Mouse (Mus musculus) heart, postnatal 10 days (tissue): Measurements from ENCODE around the gene Phactr2. TPM values are rescaled to one million over a fixed set of nuclear protein-coding genes. Genes with fewer than 3 reads are reported as not detected.

ENCODE experiments used
- DNase-seq, 2 experiments: peaks; one replicate each; pipeline ENCODE4 v3.0.0; 2021
- intact Hi-C: fragments of 180-260 bp; cut with DNase I; formaldehyde crosslinking; loops from one replicate; pipeline ENCODE4 v1.15.1; 2025
- total RNA-seq, 2 experiments: library from RNA; stranded (reverse); gene quantifications; 2 replicates each; pipeline ENCODE4 v1.2.3; 2021

Phactr2 gene
- total RNA-seq, 2 experiments from 2014 or later: 57.3 to 63.5 TPM

GRCm38 (mm10) chr10:13412202-13412923, 61.8 kb downstream of the Phactr2 start:
- DNase-seq: peak; percentile 73 to 86
- intact Hi-C loops: no loop called here

GRCm38 (mm10) chr10:13411056-13411455, 63.2 kb downstream of the Phactr2 start:
- intact Hi-C loops: no loop called here
- DNase-seq: no peak

GRCm38 (mm10) chr10:13401971-13402370, 72.2 kb downstream of the Phactr2 start:
- intact Hi-C loops: no loop called here
- DNase-seq: no peak

GRCm38 (mm10) chr10:13395753-13396152, 78.5 kb downstream of the Phactr2 start:
- no peak for DNase-seq
- intact Hi-C loops: no loop called here

GRCm38 (mm10) chr10:13394000-13394399, 80.2 kb downstream of the Phactr2 start:
- DNase-seq: no peak
- intact Hi-C loops: no loop called here

- intact Hi-C loops: no loop called here
- peak; percentile 42 to 45 for DNase-seq
Observed at GRCm38 (mm10) chr10:13388116-13388922, 85.9 kb downstream of the Phactr2 start.

GRCm38 (mm10) chr10:13384866-13385265, 89.3 kb downstream of the Phactr2 start:
- intact Hi-C loops: no loop called here

GRCm38 (mm10) chr10:13377895-13378294, 96.3 kb downstream of the Phactr2 start:
- DNase-seq: no peak
- intact Hi-C loops: no loop called here

More at GRCm38 (mm10) chr10:13384866-13385265, 89.3 kb downstream of the Phactr2 start:
- no peak for DNase-seq

- intact Hi-C loops: no loop called here
- DNase-seq: no peak
Observed at GRCm38 (mm10) chr10:13376428-13377260, 97.6 kb downstream of the Phactr2 start.

- intact Hi-C loops: no loop called here
- peak; percentile 23 to 31 for DNase-seq
Observed at GRCm38 (mm10) chr10:13375820-13376219, 98.4 kb downstream of the Phactr2 start.

GRCm38 (mm10) chr10:13369581-13370375, 104.4 kb downstream of the Phactr2 start:
- no peak for DNase-seq
- intact Hi-C loops: no loop called here

GRCm38 (mm10) chr10:13364286-13364580, 110.0 kb downstream of the Phactr2 start:
- no peak for DNase-seq
- intact Hi-C loops: no loop called here

- intact Hi-C loops: no loop called here
- no peak for DNase-seq
Observed at GRCm38 (mm10) chr10:13363499-13364285, 110.5 kb downstream of the Phactr2 start.

- DNase-seq: no peak
- intact Hi-C loops: no loop called here
Observed at GRCm38 (mm10) chr10:13360913-13361312, 113.3 kb downstream of the Phactr2 start.

- intact Hi-C loops: no loop called here
Observed at GRCm38 (mm10) chr10:13359846-13360245, 114.4 kb downstream of the Phactr2 start.

GRCm38 (mm10) chr10:13358679-13359078, 115.5 kb downstream of the Phactr2 start:
- peak; percentile 24 to 50 for DNase-seq
- intact Hi-C loops: no loop called here

More at GRCm38 (mm10) chr10:13359846-13360245, 114.4 kb downstream of the Phactr2 start:
- no peak for DNase-seq

- DNase-seq: no peak
- intact Hi-C loops: no loop called here
Observed at GRCm38 (mm10) chr10:13346609-13347290, 127.5 kb downstream of the Phactr2 start.

GRCm38 (mm10) chr10:13340583-13340982, 133.6 kb downstream of the Phactr2 start:
- DNase-seq: no peak
- intact Hi-C loops: no loop called here

GRCm38 (mm10) chr10:13336964-13337363, 137.2 kb downstream of the Phactr2 start:
- intact Hi-C loops: no loop called here
- DNase-seq: no peak
